Mouse (Mus musculus) heart, postnatal 14 days (tissue): ENCODE data around the gene Smg5. TPM values are rescaled to one million over a fixed set of nuclear protein-coding genes. Genes with fewer than 3 reads are reported as not detected.
"Not testable (repeated sequence)": the region's sequence is repeated elsewhere in the genome, so short reads cannot be mapped to it uniquely, and the experiment has no call there.

Experiments
- DNase-seq, 2 experiments: peaks; one replicate each; pipeline ENCODE4 v3.0.0; 2021 to 2022
- intact Hi-C: fragments of 180-260 bp; cut with DNase I; formaldehyde crosslinking; loops from one replicate; pipeline ENCODE4 v1.15.1; 2025
- long read RNA-seq, 2 experiments: library from polyadenylated mRNA; stranded (forward); transcript quantifications; one replicate each; pipeline ENCODE4 v2.0.0; 2021
- total RNA-seq, 2 experiments: library from RNA; stranded (reverse); gene quantifications; 2 replicates each; pipeline ENCODE4 v1.2.3; 2021

The Smg5 gene
- 10 to 100 TPM; 41.5 to 44.3 TPM for total RNA-seq
- long read RNA-seq, experiment 1, full-length matches to known transcripts: 8 of 12 reads
- long read RNA-seq, experiment 1, partial matches to known transcripts: 4 of 12 reads
- long read RNA-seq, experiment 1, other reads (novel, unspliced or antisense): 0 of 12 reads
- long read RNA-seq, experiment 2, full-length matches to known transcripts: 4 of 8 reads
- long read RNA-seq, experiment 2, partial matches to known transcripts: 1 of 8 reads
- long read RNA-seq, experiment 2, other reads (novel, unspliced or antisense): 3 of 8 reads

- peak; percentile 96 to 97 for DNase-seq
- intact Hi-C loops: no loop called here
These were observed at the start of gene Smg5, which contains the start of gene Tmem79 for GRCm38 (mm10) chr3:88336058-88337013. TSS of gene Smg5 (plus strand) at chr3:88336260. TSS of gene Tmem79 (minus strand) at chr3:88336148.

- intact Hi-C loops: no loop called here
- DNase-seq: no peak
These were observed 49.0 kb upstream of the Smg5 start, which contains the start of gene Gm38392 for GRCm38 (mm10) chr3:88287110-88287509. TSS of gene Gm38392 (minus strand) at chr3:88287210.

GRCm38 (mm10) chr3:88288133-88288713, 47.8 kb upstream of the Smg5 start:
- DNase-seq, intact Hi-C loops: not testable (repeated sequence)

GRCm38 (mm10) chr3:88291970-88292369, 44.1 kb upstream of the Smg5 start:
- intact Hi-C loops: no loop called here
- peak in 1 of 2 experiments; percentile 23 for DNase-seq

- DNase-seq, intact Hi-C loops: not testable (repeated sequence)
These were observed 40.8 kb upstream of the Smg5 start for GRCm38 (mm10) chr3:88295272-88295671.

- intact Hi-C loops: no loop called here
- no peak for DNase-seq
These were observed 39.9 kb upstream of the Smg5 start for GRCm38 (mm10) chr3:88296110-88296560.

- intact Hi-C loops: no loop called here
- peak; percentile 97 for DNase-seq
These were observed 39.3 kb upstream of the Smg5 start, which contains the start of the genes Tsacc and Cct3 for GRCm38 (mm10) chr3:88296561-88297318. TSS of gene Tsacc (minus strand) at chr3:88296999. TSS of gene Cct3 (plus strand) at chr3:88297116.

- intact Hi-C loops: no loop called here
- no peak for DNase-seq
These were observed 38.7 kb upstream of the Smg5 start for GRCm38 (mm10) chr3:88297321-88297851.

GRCm38 (mm10) chr3:88299172-88299571, 36.9 kb upstream of the Smg5 start:
- intact Hi-C loops: no loop called here
- no peak for DNase-seq

- intact Hi-C loops: no loop called here
- DNase-seq: peak; percentile 55 to 71
These were observed 11.1 kb upstream of the Smg5 start, which contains the start of gene Glmp for GRCm38 (mm10) chr3:88324951-88325405. TSS of gene Glmp (plus strand) at chr3:88325023.

GRCm38 (mm10) chr3:88328956-88329355, 7.1 kb upstream of the Smg5 start:
- no peak for DNase-seq
- intact Hi-C loops: no loop called here

GRCm38 (mm10) chr3:88331282-88331681, 4.8 kb upstream of the Smg5 start:
- intact Hi-C loops: no loop called here
- peak; percentile 29 to 61 for DNase-seq

- intact Hi-C loops: no loop called here
- DNase-seq: no peak
These were observed 1.9 kb upstream of the Smg5 start for GRCm38 (mm10) chr3:88334029-88334658.

- intact Hi-C loops: no loop called here
- no peak for DNase-seq
These were observed 1.1 kb upstream of the Smg5 start for GRCm38 (mm10) chr3:88334902-88335435.

- DNase-seq: peak in 1 of 2 experiments; percentile 27
- intact Hi-C loops: no loop called here
These were observed 515 bp upstream of the Smg5 start for GRCm38 (mm10) chr3:88335436-88336053.

- no peak for DNase-seq
- intact Hi-C loops: no loop called here
These were observed 1.4 kb downstream of the Smg5 start for GRCm38 (mm10) chr3:88337367-88338020.

- intact Hi-C loops: no loop called here
These were observed 2.3 kb downstream of the Smg5 start for GRCm38 (mm10) chr3:88338316-88338715.

GRCm38 (mm10) chr3:88339006-88339405, 2.9 kb downstream of the Smg5 start:
- DNase-seq: no peak
- intact Hi-C loops: no loop called here

More at GRCm38 (mm10) chr3:88338316-88338715, 2.3 kb downstream of the Smg5 start:
- DNase-seq: no peak
